Mouse (Mus musculus) heart, adult 2 months (tissue): ENCODE measurements around the gene Bik.

Experiments
- CTCF ChIP-seq: fragments of 200-600 bp; IDR thresholded peaks from 2 replicates; pipeline ENCODE4 v1.8.1; 2022; ENCODE audit warnings: antibody characterized with exemption, mild to moderate bottlenecking, moderate library complexity
- EP300 ChIP-seq: fragments of 200-500 bp; IDR thresholded peaks from 2 replicates; pipeline ENCODE4 v1.6.1; 2011; ENCODE audit warnings: low read depth, low read length, control low read depth; ENCODE audit not compliant: insufficient read depth
- POLR2A ChIP-seq: fragments of 200-500 bp; IDR thresholded peaks from 2 replicates; pipeline ENCODE4 v1.6.1; 2011; ENCODE audit warnings: mild to moderate bottlenecking, low read depth, low read length, control low read depth; ENCODE audit not compliant: insufficient read depth

- no peak for TF ChIP-seq CTCF
- TF ChIP-seq POLR2A, result no peak
- no peak for TF ChIP-seq EP300
These were observed 20.5 kb downstream of the Bik start for GRCm38 (mm10) chr15:83547144-83547543.
